Mouse (Mus musculus) midbrain, embryonic 14.5 days (tissue): Measurements from ENCODE around the gene Vmn2r47. TPM values are rescaled to one million over a fixed set of nuclear protein-coding genes. Genes with fewer than 3 reads are reported as not detected.
"Not testable (repeated sequence)": the region's sequence is repeated elsewhere in the genome, so short reads cannot be mapped to it uniquely, and the experiment has no call there.

ENCODE experiments used
- ATAC-seq: fragments of 200-750 bp; cut with Nextera tagmentation; 2 replicates; pipeline ENCODE4 v1.8.0; 2017; ENCODE audit warnings: moderate number of reproducible peaks, moderate library complexity; ENCODE audit not compliant: low FRiP score, low TSS enrichment
- DNase-seq: peaks from one replicate; pipeline ENCODE4 v3.0.0-alpha.2; 2015
- H3K27ac ChIP-seq: fragments of 300-500 bp; sonication (generic); replicated peaks from 2 replicates; pipeline ENCODE4 v1.5.1; 2014; ENCODE audit warnings: mild to moderate bottlenecking, low read depth, low read length, moderate library complexity
- H3K27me3 ChIP-seq: fragments of 300-500 bp; sonication (generic); 2 replicates; pipeline ENCODE4 v1.6.1; 2014; ENCODE audit warnings: low read length, control low read depth, mixed read lengths; ENCODE audit not compliant: control insufficient read depth, insufficient read depth
- H3K36me3 ChIP-seq: fragments of 300-500 bp; sonication (generic); 2 replicates; pipeline ENCODE4 v1.6.1; 2014; ENCODE audit warnings: low read length, control low read depth; ENCODE audit not compliant: control insufficient read depth, insufficient read depth
- H3K4me1 ChIP-seq: fragments of 300-500 bp; sonication (generic); 2 replicates; pipeline ENCODE4 v1.6.1; 2014; ENCODE audit warnings: mild to moderate bottlenecking, antibody characterized with exemption, low read length, control low read depth; ENCODE audit not compliant: control insufficient read depth, insufficient read depth
- H3K4me2 ChIP-seq: fragments of 300-500 bp; sonication (generic); 2 replicates; pipeline ENCODE4 v1.6.1; 2014; ENCODE audit warnings: mild to moderate bottlenecking, low read length, moderate library complexity
- H3K4me3 ChIP-seq: fragments of 300-500 bp; sonication (generic); replicated peaks from 2 replicates; pipeline ENCODE4 v1.5.1; 2014; ENCODE audit warnings: low read depth, low read length
- H3K9ac ChIP-seq: fragments of 300-500 bp; sonication (generic); replicated peaks from 2 replicates; pipeline ENCODE4 v1.6.1; 2014; ENCODE audit warnings: mild to moderate bottlenecking, low read length, moderate library complexity
- H3K9me3 ChIP-seq: fragments of 300-500 bp; sonication (generic); 2 replicates; pipeline ENCODE4 v1.6.1; 2016; ENCODE audit warnings: low read length, control low read depth, mixed read lengths; ENCODE audit not compliant: control insufficient read depth
- WGBS: fragments of 180-500 bp; shearing (Covaris S2); extraction: QIAGEN DNeasy Blood & Tissue Kit; methylation state at CpG from one replicate; pipeline ENCODE4 v1.1.7; 2014; 5-methylcytosine and 5-hydroxymethylcytosine counted together
- polyA plus RNA-seq: library from polyadenylated mRNA; unstranded; fragments of >200 nt; fragmentation: Nextera tagmentation; extraction: Ambion mirVana; gene quantifications from 2 replicates; pipeline ENCODE4 v1.2.1, GENCODE M21; 2014

Gene Vmn2r47
- polyA plus RNA-seq = not detected in 2 replicates

DNA sequence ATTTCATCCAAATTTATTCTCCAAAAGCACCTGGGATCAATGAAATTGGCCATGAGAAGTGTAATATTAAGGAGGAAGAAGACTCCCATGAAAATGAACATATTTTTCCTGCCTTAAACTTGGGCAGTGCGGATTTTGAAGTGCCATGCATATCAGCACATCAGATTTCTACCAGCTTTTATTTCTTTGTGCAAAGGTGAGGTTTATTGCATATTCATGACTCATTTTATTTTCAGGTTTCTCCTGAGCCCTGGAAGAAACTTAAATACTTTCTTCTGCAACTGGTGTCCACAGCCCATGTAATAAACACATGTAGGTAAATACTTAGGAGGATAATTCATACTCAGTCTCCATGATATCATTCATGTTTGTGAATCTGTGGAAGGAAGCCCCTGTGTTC lies at the start of gene Vmn2r47:
Gene Vmn2r47 (minus strand): TSS at position 101 of the 400 bp plus-strand sequence.
- H3K4me3 ChIP-seq, H3K9ac ChIP-seq, H3K36me3 ChIP-seq, H3K4me1 ChIP-seq, H3K9me3 ChIP-seq, H3K27ac ChIP-seq, ATAC-seq, H3K4me2 ChIP-seq, H3K27me3 ChIP-seq, DNase-seq: not testable (repeated sequence)
- no CpG with 5 or more reads among the region's 1 CpGs for WGBS

DNA sequence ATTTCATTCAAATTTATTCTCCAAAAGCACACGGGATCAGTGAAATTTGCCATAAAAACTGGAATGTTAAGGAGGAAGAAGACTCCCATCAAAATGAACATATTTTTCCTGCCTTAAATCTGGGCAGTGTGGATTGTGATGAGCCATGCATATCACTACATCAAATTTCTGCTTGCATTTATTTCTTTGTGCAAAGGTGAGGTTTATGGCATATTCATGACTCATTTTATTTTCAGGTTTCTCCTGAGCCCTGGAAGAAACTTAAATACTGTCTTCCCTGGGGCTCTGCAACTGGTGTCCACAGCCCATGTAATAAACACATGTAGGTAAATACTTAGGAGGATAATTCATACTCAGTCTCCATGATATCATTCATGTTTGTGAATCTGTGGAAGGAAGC lies 70.7 kb downstream of the Vmn2r47 start, which contains the start of gene Vmn2r46:
Gene Vmn2r46 (minus strand): TSS at position 101 of the 400 bp plus-strand sequence.
- not testable (repeated sequence) for H3K4me1 ChIP-seq, DNase-seq, H3K27ac ChIP-seq, H3K4me2 ChIP-seq, ATAC-seq, H3K9me3 ChIP-seq, H3K4me3 ChIP-seq, H3K27me3 ChIP-seq, H3K9ac ChIP-seq, H3K36me3 ChIP-seq
- WGBS = no CpG with 5 or more reads among the region's 1 CpGs

Other genes with a start within 250 kb of the Vmn2r47 start
- gene Vmn2r46, start 70.8 kb downstream of the Vmn2r47 start, polyA plus RNA-seq = not detected in 2 replicates
- gene Vmn2r48, start 112.3 kb upstream of the Vmn2r47 start, polyA plus RNA-seq = not detected in 2 replicates
- gene Vmn2r49, start 150.9 kb upstream of the Vmn2r47 start, polyA plus RNA-seq = not detected in 2 replicates
- not detected in 2 replicates for gene Vmn2r50, start 212.0 kb upstream of the Vmn2r47 start, polyA plus RNA-seq